Mouse (Mus musculus): Measurements from ENCODE around the gene Plac8. TPM values are rescaled to one million over a fixed set of nuclear protein-coding genes. Genes with fewer than 3 reads are reported as not detected.

Gene Plac8
- 1.7 and 2.2 TPM in 2 replicates for polyA plus RNA-seq (2015; fragmentation: Nextera tagmentation; extraction: Ambion mirVana)

DNA sequence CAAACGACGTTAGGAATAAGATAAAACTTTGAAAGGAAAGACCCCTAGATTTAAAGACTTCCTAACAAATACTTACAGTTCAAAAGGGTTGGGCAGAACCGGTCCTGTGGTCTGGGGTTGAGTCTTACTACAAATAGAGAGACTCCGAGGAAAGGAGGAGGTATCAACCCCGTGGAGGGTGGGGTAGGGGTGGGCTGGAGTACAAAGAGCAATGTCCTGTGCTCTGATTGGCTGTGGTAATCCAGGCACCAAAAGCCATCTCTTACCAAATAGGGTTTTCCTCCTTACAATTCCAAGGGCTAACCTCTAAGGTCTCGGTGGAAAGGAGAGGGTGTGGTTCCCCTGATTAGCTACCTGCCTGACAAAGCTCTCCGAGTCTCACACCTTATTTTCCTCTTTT, at the start of gene Plac8:
TSS of gene Plac8 (minus strand) at position 177 of the 400 bp plus-strand sequence.
- ATAC-seq (ENCODE audit: low read depth) = no peak

GRCm38 (mm10) chr5:100620952-100621351, 48.9 kb upstream of the Plac8 start:
- Histone ChIP-seq H3K9ac (no peak overlapping the region), H3K4me1 (replicated peaks) (no peaks in the 10 kb centered on the region), H3K4me3 (no peak overlapping the region), H3K36me3 (no peaks in the 10 kb centered on the region), H3K27me3 (no peaks in the 10 kb centered on the region), H3K4me2 (no peak overlapping the region), H3K27ac (replicated peaks) (no peak overlapping the region), H3K9me3 (no peaks in the 10 kb centered on the region)
- 78% methylated on average over 9 of the region's 9 CpGs for WGBS
- ATAC-seq (ENCODE audit: low read depth) = no peak

More for the DNA sequence above, at the start of gene Plac8:
- Histone ChIP-seq H3K4me2 (no peak within 1 kb of the TSS), H3K4me1 (replicated peaks) (no peaks in the 10 kb centered on the region), H3K27ac (replicated peaks) (no peak within 1 kb of the TSS), H3K9me3 (no peaks in the 10 kb centered on the region), H3K9ac (no peak within 1 kb of the TSS), H3K36me3 (no peaks in the 10 kb centered on the region), H3K27me3 (no peaks in the 10 kb centered on the region), H3K4me3 (no peak within 1 kb of the TSS)
- WGBS = 38% methylated on average over 7 of the region's 7 CpGs

GRCm38 (mm10) chr5:100619586-100620275, 47.7 kb upstream of the Plac8 start:
- no peak overlapping the region for H3K27ac ChIP-seq (replicated peaks)
- H3K4me1 ChIP-seq (replicated peaks) = no peaks in the 10 kb centered on the region
- no peaks in the 10 kb centered on the region for H3K36me3 ChIP-seq
- no peaks in the 10 kb centered on the region for H3K27me3 ChIP-seq
- H3K9me3 ChIP-seq = no peaks in the 10 kb centered on the region
- 90% methylated on average over 15 of the region's 15 CpGs for WGBS
- H3K4me3 ChIP-seq = no peak overlapping the region
- ATAC-seq (ENCODE audit: low read depth) = no peak
- no peak overlapping the region for H3K4me2 ChIP-seq
- no peak overlapping the region for H3K9ac ChIP-seq

DNA sequence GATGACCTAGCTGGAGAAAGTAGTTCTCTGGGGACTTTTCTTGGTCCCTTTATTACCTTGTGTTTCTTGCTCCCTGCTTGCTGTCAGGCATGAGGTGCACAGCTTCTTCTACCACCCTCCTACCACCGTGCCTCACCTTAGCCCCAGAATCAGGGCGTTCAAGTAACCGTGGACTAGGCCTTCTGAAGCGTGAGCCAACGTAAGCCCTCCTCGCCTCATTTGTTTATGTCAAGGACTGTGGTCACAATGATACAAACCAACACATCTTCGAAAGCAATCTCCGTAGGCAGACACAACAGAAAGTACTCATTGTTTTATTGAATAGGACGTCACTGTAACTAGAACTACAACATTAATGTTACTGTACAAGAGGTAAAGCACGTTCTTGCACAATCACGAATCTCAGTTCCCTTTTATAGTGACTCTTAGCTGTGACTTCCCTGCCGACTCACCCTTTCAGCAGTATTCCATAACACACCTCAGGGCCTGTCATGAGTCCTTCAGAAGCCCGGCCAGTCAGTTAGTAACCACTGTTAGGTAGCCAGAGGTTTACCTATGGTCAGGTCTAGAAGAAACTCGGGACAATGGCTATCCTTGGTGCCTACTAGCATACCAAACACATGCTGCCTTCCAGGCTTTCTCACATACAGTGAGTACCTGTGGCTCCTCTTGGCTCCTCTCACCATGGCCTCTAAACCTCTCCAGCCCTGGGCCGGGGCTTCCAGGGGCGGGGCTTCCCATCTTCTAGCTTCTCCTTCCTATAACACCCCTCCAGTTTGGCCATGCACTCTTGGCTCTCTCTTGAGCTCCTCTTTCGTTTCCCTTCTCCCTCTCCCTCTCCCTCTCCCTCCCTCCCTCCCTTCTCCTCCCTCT, 42.1 kb upstream of the Plac8 start:
- Histone ChIP-seq H3K27me3 (no peaks in the 10 kb centered on the region), H3K9me3 (no peaks in the 10 kb centered on the region), H3K4me3 (no peak overlapping the region), H3K4me1 (replicated peaks) (no peaks in the 10 kb centered on the region), H3K27ac (replicated peaks) (no peak overlapping the region), H3K4me2 (no peak overlapping the region), H3K36me3 (no peaks in the 10 kb centered on the region), H3K9ac (no peak overlapping the region)
- no peak for ATAC-seq (ENCODE audit: low read depth)
- 88% methylated on average over 17 of the region's 17 CpGs for WGBS

DNA sequence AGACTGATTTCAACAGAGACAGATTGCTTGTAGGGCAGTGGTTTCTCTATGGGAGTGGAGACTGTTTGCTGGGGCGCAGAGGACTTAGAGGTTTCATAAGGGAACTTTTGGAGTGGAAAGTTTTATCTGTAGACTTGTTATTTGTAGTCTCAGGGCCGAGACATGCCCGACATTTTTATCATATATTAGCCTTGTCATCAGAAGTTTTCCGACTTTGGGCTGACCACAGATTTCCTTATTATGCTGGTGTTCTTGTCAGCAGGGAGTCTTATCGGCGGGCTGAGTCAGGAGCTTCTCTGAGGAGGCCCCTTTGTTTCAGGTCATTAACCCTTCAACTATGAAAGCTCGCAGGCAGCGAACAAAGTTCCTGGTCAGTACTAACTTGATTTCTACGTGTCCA, 35.8 kb upstream of the Plac8 start:
- no peak for ATAC-seq (ENCODE audit: low read depth)
- no peak overlapping the region for H3K27ac ChIP-seq (replicated peaks)
- H3K4me3 ChIP-seq = no peak overlapping the region
- H3K9me3 ChIP-seq = no peaks in the 10 kb centered on the region
- no peaks in the 10 kb centered on the region for H3K27me3 ChIP-seq
- 0 out of 2 replicates have a peak, but pooled peaks cover 4% of the 10 kb centered on the region for H3K4me1 ChIP-seq (replicated peaks)
- WGBS = 87% methylated on average over 9 of the region's 9 CpGs
- H3K9ac ChIP-seq = no peak overlapping the region
- H3K36me3 ChIP-seq = no peaks in the 10 kb centered on the region
- H3K4me2 ChIP-seq = no peak overlapping the region

- Histone ChIP-seq H3K27me3 (no peaks in the 10 kb centered on the region), H3K4me2 (no peak overlapping the region), H3K27ac (replicated peaks) (no peak overlapping the region), H3K4me1 (replicated peaks) (0 out of 2 replicates have a peak, but pooled peaks cover 4% of the 10 kb centered on the region), H3K4me3 (no peak overlapping the region), H3K9me3 (no peaks in the 10 kb centered on the region), H3K9ac (no peak overlapping the region), H3K36me3 (no peaks in the 10 kb centered on the region)
- 80% methylated on average over 4 of the region's 4 CpGs for WGBS
- ATAC-seq (ENCODE audit: low read depth) = no peak
These were observed 35.2 kb upstream of the Plac8 start for GRCm38 (mm10) chr5:100607090-100607762.

- Histone ChIP-seq H3K27me3 (no peaks in the 10 kb centered on the region), H3K4me1 (replicated peaks) (0 out of 2 replicates have a peak, but pooled peaks cover 4% of the 10 kb centered on the region), H3K9me3 (no peaks in the 10 kb centered on the region), H3K27ac (replicated peaks) (peak overlapping the region; percentile 24; the same call in 1 of the 2 replicates), H3K36me3 (no peaks in the 10 kb centered on the region), H3K9ac (no peak overlapping the region), H3K4me3 (no peak overlapping the region), H3K4me2 (peak overlapping the region; percentile 20)
- WGBS = 66% methylated on average over 9 of the region's 9 CpGs
- ATAC-seq (ENCODE audit: low read depth) = no peak
These were observed 33.8 kb upstream of the Plac8 start for GRCm38 (mm10) chr5:100605828-100606229.

DNA sequence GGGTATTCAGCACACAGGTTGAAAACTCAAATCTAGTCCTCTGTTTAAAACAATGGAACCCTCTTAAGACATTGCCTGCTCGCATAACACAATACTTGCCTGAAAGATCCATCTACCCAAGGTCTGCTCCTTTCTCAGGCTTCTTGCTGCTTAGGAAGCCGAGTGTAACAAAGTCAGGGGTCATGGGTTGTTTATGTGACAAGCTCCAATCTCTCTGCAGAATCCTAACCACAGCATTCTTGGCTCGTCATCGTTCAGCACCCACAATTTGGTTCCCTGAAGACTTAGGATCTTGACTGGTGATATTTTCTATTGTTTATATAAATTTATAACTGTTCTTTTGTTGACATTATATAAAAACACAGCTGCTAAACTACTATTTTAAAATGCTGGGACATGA, 32.0 kb upstream of the Plac8 start:
- 0 out of 2 replicates have a peak, but pooled peaks cover 4% of the 10 kb centered on the region for H3K4me1 ChIP-seq (replicated peaks)
- no peaks in the 10 kb centered on the region for H3K36me3 ChIP-seq
- no peaks in the 10 kb centered on the region for H3K27me3 ChIP-seq
- no peak overlapping the region for H3K4me2 ChIP-seq
- ATAC-seq (ENCODE audit: low read depth) = no peak
- WGBS = 72% methylated on average over 4 of the region's 4 CpGs
- H3K4me3 ChIP-seq = no peak overlapping the region
- no peaks in the 10 kb centered on the region for H3K9me3 ChIP-seq
- no peak overlapping the region for H3K9ac ChIP-seq
- no peak overlapping the region for H3K27ac ChIP-seq (replicated peaks)

DNA sequence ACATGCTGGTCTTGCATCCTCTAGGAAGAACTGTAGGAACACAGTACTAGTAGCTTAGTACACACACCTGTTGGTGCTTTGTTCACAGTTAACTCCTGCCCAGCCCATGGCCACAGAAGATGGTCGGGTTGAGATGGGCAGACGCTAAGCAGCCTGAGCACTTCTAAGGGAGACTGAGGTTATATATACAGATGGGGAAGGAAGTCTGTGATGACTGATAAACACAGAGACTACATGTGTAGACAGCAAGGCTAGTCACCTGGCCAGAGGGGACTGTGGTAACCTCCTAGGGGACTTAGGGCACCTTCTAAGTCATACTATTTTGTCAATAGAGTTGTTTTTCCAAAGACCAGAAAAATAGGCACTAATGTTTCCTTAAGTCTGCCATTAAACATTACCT, 29.8 kb upstream of the Plac8 start:
- ATAC-seq (ENCODE audit: low read depth) = no peak
- Histone ChIP-seq H3K4me1 (replicated peaks) (0 out of 2 replicates have a peak, but pooled peaks cover 6% of the 10 kb centered on the region), H3K9me3 (no peaks in the 10 kb centered on the region), H3K4me3 (no peak overlapping the region), H3K4me2 (no peak overlapping the region), H3K36me3 (no peaks in the 10 kb centered on the region), H3K27ac (replicated peaks) (no peak overlapping the region), H3K9ac (no peak overlapping the region), H3K27me3 (no peaks in the 10 kb centered on the region)
- 90% methylated on average over 2 of the region's 2 CpGs for WGBS

DNA sequence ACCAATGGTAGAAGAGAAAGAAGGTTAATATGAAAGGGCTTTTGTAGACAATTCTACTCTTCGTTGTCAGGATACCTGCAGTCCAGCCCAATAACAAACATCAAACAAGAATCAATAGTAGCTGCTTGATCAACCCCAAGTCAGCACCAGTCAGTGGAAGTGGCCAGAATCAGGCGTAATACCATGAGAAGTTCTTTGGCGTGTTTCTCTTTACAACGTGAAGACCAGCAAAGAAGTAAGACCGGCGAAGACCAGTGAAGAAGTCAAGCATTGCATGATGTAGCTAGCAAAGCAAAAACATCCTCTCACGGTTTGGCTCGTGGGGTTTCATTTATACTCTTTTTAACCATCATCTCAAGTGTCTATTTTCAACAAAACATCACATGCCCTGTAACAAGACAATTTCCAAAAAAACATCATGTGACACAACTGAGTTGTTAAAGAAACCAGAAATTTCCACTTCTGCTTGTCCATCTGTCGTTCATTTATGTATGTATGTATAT, 27.0 kb upstream of the Plac8 start:
- WGBS = 96% methylated on average over 9 of the region's 9 CpGs
- 0 out of 2 replicates have a peak, but pooled peaks cover 2% of the 10 kb centered on the region for H3K4me1 ChIP-seq (replicated peaks)
- H3K4me2 ChIP-seq = no peak overlapping the region
- H3K36me3 ChIP-seq = no peaks in the 10 kb centered on the region
- no peak overlapping the region for H3K4me3 ChIP-seq
- no peak overlapping the region for H3K27ac ChIP-seq (replicated peaks)
- no peak overlapping the region for H3K9ac ChIP-seq
- H3K9me3 ChIP-seq = no peaks in the 10 kb centered on the region
- no peaks in the 10 kb centered on the region for H3K27me3 ChIP-seq
- no peak for ATAC-seq (ENCODE audit: low read depth)

DNA sequence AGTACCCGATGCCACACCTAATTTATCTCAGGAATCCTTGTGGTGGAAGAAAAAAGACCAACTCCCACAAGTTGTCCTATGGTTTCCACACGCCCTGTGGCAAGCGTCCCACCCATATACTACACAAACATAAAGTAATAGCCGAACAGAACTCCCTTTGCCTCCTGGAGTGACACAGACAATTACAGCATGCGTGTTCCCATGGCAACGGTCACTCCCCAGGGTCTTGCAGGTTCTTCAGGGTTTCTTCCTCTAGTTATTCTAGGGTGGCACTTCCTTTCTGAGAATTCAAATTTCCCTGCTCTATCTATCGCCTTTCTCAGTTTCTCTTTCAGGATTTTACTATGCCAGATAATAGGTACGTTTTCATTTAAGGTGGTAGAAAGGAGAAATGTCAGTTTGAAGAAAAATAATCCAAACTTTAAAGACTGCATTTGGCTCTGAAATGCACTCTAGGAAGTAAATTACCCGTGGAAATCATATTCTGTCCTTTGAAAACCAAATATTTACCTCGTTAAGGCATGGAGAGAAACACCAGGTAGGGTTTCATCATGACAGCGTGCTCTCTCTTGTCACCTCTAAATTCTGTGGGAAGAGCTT, 25.9 kb upstream of the Plac8 start:
- 68% methylated on average over 11 of the region's 11 CpGs for WGBS
- no peak overlapping the region for H3K27ac ChIP-seq (replicated peaks)
- H3K4me1 ChIP-seq (replicated peaks) = 0 out of 2 replicates have a peak, but pooled peaks cover 2% of the 10 kb centered on the region
- H3K9me3 ChIP-seq = no peaks in the 10 kb centered on the region
- no peak overlapping the region for H3K4me3 ChIP-seq
- H3K4me2 ChIP-seq = no peak overlapping the region
- H3K9ac ChIP-seq = no peak overlapping the region
- H3K27me3 ChIP-seq = no peaks in the 10 kb centered on the region
- H3K36me3 ChIP-seq = no peaks in the 10 kb centered on the region
- ATAC-seq (ENCODE audit: low read depth) = no peak
